Mouse (Mus musculus): ENCODE measurements around the gene Wwtr1. TPM values are rescaled to one million over a fixed set of nuclear protein-coding genes. Genes with fewer than 3 reads are reported as not detected.
A peak's percentile ranks its signal among the peaks of the same experiment; 100 is the strongest.

The Wwtr1 gene
- polyA plus RNA-seq, 1 experiment from 2014 or later = 6.6 TPM

DNA sequence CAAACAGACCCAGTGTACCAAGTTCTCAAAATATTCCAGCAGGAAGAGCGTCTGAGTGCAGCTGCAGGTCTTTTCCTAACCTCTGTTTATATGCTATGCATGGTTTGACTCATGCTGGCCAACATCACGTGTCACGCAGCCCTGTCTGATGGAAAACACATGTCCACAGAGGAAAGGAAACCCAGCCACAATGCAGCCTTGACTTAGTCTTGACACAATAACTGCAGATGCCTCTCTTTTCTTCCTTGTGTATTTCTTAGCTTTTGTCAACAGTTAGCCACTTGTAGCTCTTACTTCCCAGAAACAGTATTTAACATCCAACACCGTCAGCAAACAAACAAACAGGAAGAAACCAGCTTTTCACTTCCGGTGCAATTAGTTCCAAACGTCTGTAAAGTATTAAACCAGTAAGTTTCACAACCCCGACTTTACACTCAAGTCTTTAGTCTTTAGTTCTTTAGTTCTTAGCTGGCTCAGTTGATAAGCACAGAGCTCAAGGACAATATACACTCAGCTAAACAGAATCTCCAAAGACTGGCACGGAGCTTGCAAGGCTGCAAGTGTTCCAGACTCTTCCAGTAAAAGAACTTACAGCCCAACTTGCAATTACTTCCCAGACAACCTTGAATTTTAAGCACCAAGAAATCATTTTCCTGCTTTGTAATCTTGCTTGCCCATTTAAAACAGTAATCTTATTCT lies 88.1 kb downstream of the Wwtr1 start:
- Histone ChIP-seq H3K4me1 (ENCODE audit: control insufficient read depth, insufficient read depth, low read length) (no peaks in the 10 kb centered on the region), H3K27me3 (ENCODE audit: control insufficient read depth, insufficient read depth, low read length) (no peaks in the 10 kb centered on the region), H3K27ac (ENCODE audit: low read depth, low read length) (no peak overlapping the region), H3K36me3 (ENCODE audit: control insufficient read depth, insufficient read depth, low read length) (no peaks in the 10 kb centered on the region), H3K4me3 (ENCODE audit: low read depth, low read length) (no peak overlapping the region), H3K4me2 (ENCODE audit: low read depth, low read length) (no peak overlapping the region), H3K9ac (replicated peaks; ENCODE audit: low read depth, low read length) (no peak overlapping the region), H3K9me3 (ENCODE audit: control insufficient read depth, low read length) (no peaks in the 10 kb centered on the region)
- WGBS = 80% methylated on average over 8 of the region's 8 CpGs
- ATAC-seq (ENCODE audit: low read depth) = no peak

DNA sequence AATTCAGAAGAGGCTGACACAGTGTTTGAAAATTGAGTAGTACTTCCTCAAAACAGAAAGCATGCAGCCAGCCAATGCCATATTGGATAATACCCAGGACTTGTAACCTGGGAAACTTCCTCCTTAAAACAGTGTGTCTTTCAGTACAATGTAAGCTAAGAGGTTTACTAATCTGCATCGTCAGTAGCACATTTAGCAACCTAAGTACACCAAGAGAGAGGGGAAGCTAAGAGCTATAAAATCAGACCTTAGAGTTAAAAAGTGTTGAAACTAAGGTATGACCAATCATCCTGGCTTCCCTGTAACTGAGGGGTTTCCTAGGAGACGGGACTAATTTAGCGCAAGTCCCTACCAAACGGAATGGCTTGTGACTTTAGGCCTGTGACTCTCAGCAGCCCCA lies 89.6 kb downstream of the Wwtr1 start:
- Histone ChIP-seq H3K36me3 (ENCODE audit: control insufficient read depth, insufficient read depth, low read length) (no peaks in the 10 kb centered on the region), H3K27ac (ENCODE audit: low read depth, low read length) (no peak overlapping the region), H3K4me3 (ENCODE audit: low read depth, low read length) (no peak overlapping the region), H3K9me3 (ENCODE audit: control insufficient read depth, low read length) (no peaks in the 10 kb centered on the region), H3K27me3 (ENCODE audit: control insufficient read depth, insufficient read depth, low read length) (no peaks in the 10 kb centered on the region), H3K9ac (replicated peaks; ENCODE audit: low read depth, low read length) (no peak overlapping the region), H3K4me1 (ENCODE audit: control insufficient read depth, insufficient read depth, low read length) (no peaks in the 10 kb centered on the region), H3K4me2 (ENCODE audit: low read depth, low read length) (no peak overlapping the region)
- no peak for ATAC-seq (ENCODE audit: low read depth)
- WGBS = 83% methylated on average over 4 of the region's 4 CpGs

DNA sequence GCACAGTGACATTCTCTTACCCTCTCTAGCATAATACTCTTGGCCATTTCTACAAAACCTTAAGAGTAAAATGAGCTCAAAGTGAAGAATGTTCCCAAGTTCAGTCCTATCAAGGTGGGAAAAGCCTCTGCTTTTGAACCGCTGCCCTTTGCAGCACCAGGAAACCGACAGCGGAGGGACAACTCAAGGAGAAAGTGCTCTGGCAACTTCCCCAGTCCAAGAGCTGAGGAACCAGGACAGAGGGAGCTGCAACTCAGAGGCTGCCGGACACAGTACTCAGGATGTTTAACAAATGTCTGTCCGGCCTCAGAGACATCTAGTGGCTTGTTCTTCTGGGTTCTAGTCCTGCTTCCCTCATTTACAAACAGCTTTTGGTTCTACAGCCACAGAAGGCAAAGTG lies 93.7 kb downstream of the Wwtr1 start:
- no peak for ATAC-seq (ENCODE audit: low read depth)
- no peaks in the 10 kb centered on the region for H3K36me3 ChIP-seq (ENCODE audit: control insufficient read depth, insufficient read depth, low read length)
- no peak overlapping the region for H3K27ac ChIP-seq (ENCODE audit: low read depth, low read length)
- no peaks in the 10 kb centered on the region for H3K9me3 ChIP-seq (ENCODE audit: control insufficient read depth, low read length)
- WGBS = 91% methylated on average over 5 of the region's 5 CpGs
- H3K9ac ChIP-seq (replicated peaks; ENCODE audit: low read depth, low read length) = no peak overlapping the region
- no peaks in the 10 kb centered on the region for H3K27me3 ChIP-seq (ENCODE audit: control insufficient read depth, insufficient read depth, low read length)
- no peaks in the 10 kb centered on the region for H3K4me1 ChIP-seq (ENCODE audit: control insufficient read depth, insufficient read depth, low read length)
- H3K4me3 ChIP-seq (ENCODE audit: low read depth, low read length) = no peak overlapping the region
- H3K4me2 ChIP-seq (ENCODE audit: low read depth, low read length) = no peak overlapping the region

- Histone ChIP-seq H3K4me3 (ENCODE audit: low read depth, low read length) (no peak overlapping the region), H3K9ac (replicated peaks; ENCODE audit: low read depth, low read length) (no peak overlapping the region), H3K4me1 (ENCODE audit: control insufficient read depth, insufficient read depth, low read length) (no peaks in the 10 kb centered on the region), H3K27me3 (ENCODE audit: control insufficient read depth, insufficient read depth, low read length) (no peaks in the 10 kb centered on the region), H3K36me3 (ENCODE audit: control insufficient read depth, insufficient read depth, low read length) (no peaks in the 10 kb centered on the region), H3K27ac (ENCODE audit: low read depth, low read length) (no peak overlapping the region), H3K4me2 (ENCODE audit: low read depth, low read length) (no peak overlapping the region), H3K9me3 (ENCODE audit: control insufficient read depth, low read length) (no peaks in the 10 kb centered on the region)
- 85% methylated on average over 4 of the region's 4 CpGs for WGBS
- no peak for ATAC-seq (ENCODE audit: low read depth)
These were observed 95.1 kb downstream of the Wwtr1 start for GRCm38 (mm10) chr3:57480640-57481039.

DNA sequence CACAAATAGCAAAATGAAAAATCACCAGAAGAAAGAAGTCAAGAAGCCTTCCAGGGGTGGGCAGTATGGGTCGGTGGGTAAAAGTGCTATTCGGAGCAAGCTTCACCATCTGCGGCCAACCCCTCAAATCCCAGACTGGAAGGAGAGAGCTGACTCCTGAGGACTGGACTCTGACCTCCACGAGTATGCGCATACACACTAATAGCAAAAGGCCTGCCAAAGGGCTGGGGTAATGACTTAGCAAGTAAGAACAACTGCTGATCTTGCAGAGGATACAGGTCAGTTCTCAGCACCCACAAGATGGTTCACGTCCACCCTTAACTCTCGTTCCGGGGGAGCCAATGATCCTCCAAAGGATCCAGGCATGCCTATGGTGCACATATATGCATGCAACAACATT lies 101.3 kb downstream of the Wwtr1 start:
- H3K9ac ChIP-seq (replicated peaks; ENCODE audit: low read depth, low read length) = no peak overlapping the region
- no peaks in the 10 kb centered on the region for H3K9me3 ChIP-seq (ENCODE audit: control insufficient read depth, low read length)
- H3K4me1 ChIP-seq (ENCODE audit: control insufficient read depth, insufficient read depth, low read length) = peaks cover 14% of the 10 kb centered on the region
- 86% methylated on average over 8 of the region's 8 CpGs for WGBS
- H3K27ac ChIP-seq (ENCODE audit: low read depth, low read length) = no peak overlapping the region
- ATAC-seq (ENCODE audit: low read depth) = no peak
- H3K4me2 ChIP-seq (ENCODE audit: low read depth, low read length) = no peak overlapping the region
- no peaks in the 10 kb centered on the region for H3K36me3 ChIP-seq (ENCODE audit: control insufficient read depth, insufficient read depth, low read length)
- no peaks in the 10 kb centered on the region for H3K27me3 ChIP-seq (ENCODE audit: control insufficient read depth, insufficient read depth, low read length)
- H3K4me3 ChIP-seq (ENCODE audit: low read depth, low read length) = no peak overlapping the region

GRCm38 (mm10) chr3:57472407-57472806 lies 103.3 kb downstream of the Wwtr1 start:
- Histone ChIP-seq H3K4me2 (ENCODE audit: low read depth, low read length) (no peak overlapping the region), H3K27me3 (ENCODE audit: control insufficient read depth, insufficient read depth, low read length) (no peaks in the 10 kb centered on the region), H3K36me3 (ENCODE audit: control insufficient read depth, insufficient read depth, low read length) (no peaks in the 10 kb centered on the region), H3K9me3 (ENCODE audit: control insufficient read depth, low read length) (no peaks in the 10 kb centered on the region), H3K9ac (replicated peaks; ENCODE audit: low read depth, low read length) (no peak overlapping the region), H3K27ac (ENCODE audit: low read depth, low read length) (no peak overlapping the region), H3K4me3 (ENCODE audit: low read depth, low read length) (no peak overlapping the region), H3K4me1 (ENCODE audit: control insufficient read depth, insufficient read depth, low read length) (peaks cover 14% of the 10 kb centered on the region)
- WGBS = 35% methylated on average over 4 of the region's 4 CpGs
- ATAC-seq (ENCODE audit: low read depth) = peak; percentile 23; the same call in 1 of the 2 replicates

- H3K9me3 ChIP-seq (ENCODE audit: control insufficient read depth, low read length) = no peaks in the 10 kb centered on the region
- peak overlapping the region; percentile 8; the same call in 1 of the 2 replicates for H3K27ac ChIP-seq (ENCODE audit: low read depth, low read length)
- peaks cover 14% of the 10 kb centered on the region for H3K4me1 ChIP-seq (ENCODE audit: control insufficient read depth, insufficient read depth, low read length)
- no peaks in the 10 kb centered on the region for H3K27me3 ChIP-seq (ENCODE audit: control insufficient read depth, insufficient read depth, low read length)
- peak overlapping the region; percentile 42 for H3K4me2 ChIP-seq (ENCODE audit: low read depth, low read length)
- ATAC-seq (ENCODE audit: low read depth) = peak; percentile 48
- H3K9ac ChIP-seq (replicated peaks; ENCODE audit: low read depth, low read length) = 0 out of 2 replicates have a peak overlapping the region, but pooled peaks have one; percentile 5
- H3K36me3 ChIP-seq (ENCODE audit: control insufficient read depth, insufficient read depth, low read length) = no peaks in the 10 kb centered on the region
- 2% methylated on average over 15 of the region's 15 CpGs for WGBS
- H3K4me3 ChIP-seq (ENCODE audit: low read depth, low read length) = peak overlapping the region; percentile 1; the same call in 1 of the 2 replicates
These were observed 104.6 kb downstream of the Wwtr1 start for GRCm38 (mm10) chr3:57470981-57471601.

- no peaks in the 10 kb centered on the region for H3K27me3 ChIP-seq (ENCODE audit: control insufficient read depth, insufficient read depth, low read length)
- H3K9me3 ChIP-seq (ENCODE audit: control insufficient read depth, low read length) = no peaks in the 10 kb centered on the region
- peak; percentile 55; the same call in 1 of the 2 replicates for ATAC-seq (ENCODE audit: low read depth)
- H3K4me3 ChIP-seq (ENCODE audit: low read depth, low read length) = no peak overlapping the region
- H3K4me2 ChIP-seq (ENCODE audit: low read depth, low read length) = no peak overlapping the region; the same call in 1 of the 2 replicates
- H3K4me1 ChIP-seq (ENCODE audit: control insufficient read depth, insufficient read depth, low read length) = peaks cover 14% of the 10 kb centered on the region
- peak overlapping the region; percentile 8; the same call in 1 of the 2 replicates for H3K27ac ChIP-seq (ENCODE audit: low read depth, low read length)
- 6% methylated on average over 5 of the region's 5 CpGs for WGBS
- H3K36me3 ChIP-seq (ENCODE audit: control insufficient read depth, insufficient read depth, low read length) = no peaks in the 10 kb centered on the region
- H3K9ac ChIP-seq (replicated peaks; ENCODE audit: low read depth, low read length) = no peak overlapping the region
These were observed 105.4 kb downstream of the Wwtr1 start for GRCm38 (mm10) chr3:57470326-57470725.

DNA sequence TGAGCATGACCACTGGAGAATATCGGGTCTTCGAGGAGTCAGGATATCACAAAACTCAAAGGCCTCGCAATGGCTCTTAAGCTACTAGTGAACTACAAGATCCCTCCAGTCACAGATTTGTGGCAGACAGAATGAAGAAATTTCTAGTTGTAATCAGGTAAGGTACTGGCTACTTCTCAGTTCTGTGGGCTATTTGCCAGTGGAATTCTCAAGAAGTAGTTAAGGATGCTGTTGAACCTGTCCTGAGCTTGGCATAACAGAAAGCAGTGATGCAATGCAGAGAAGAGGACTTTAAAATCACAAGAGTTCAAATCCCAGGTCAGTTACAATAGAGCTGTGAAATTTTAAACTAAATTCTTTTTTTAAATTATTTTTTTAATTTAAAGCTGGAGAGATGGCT lies 106.4 kb downstream of the Wwtr1 start:
- H3K4me1 ChIP-seq (ENCODE audit: control insufficient read depth, insufficient read depth, low read length) = peaks cover 14% of the 10 kb centered on the region
- no peaks in the 10 kb centered on the region for H3K36me3 ChIP-seq (ENCODE audit: control insufficient read depth, insufficient read depth, low read length)
- H3K9me3 ChIP-seq (ENCODE audit: control insufficient read depth, low read length) = no peaks in the 10 kb centered on the region
- WGBS = 98% methylated on average over 3 of the region's 3 CpGs
- no peaks in the 10 kb centered on the region for H3K27me3 ChIP-seq (ENCODE audit: control insufficient read depth, insufficient read depth, low read length)
- no peak overlapping the region for H3K27ac ChIP-seq (ENCODE audit: low read depth, low read length)
- no peak overlapping the region for H3K9ac ChIP-seq (replicated peaks; ENCODE audit: low read depth, low read length)
- ATAC-seq (ENCODE audit: low read depth) = no peak
- no peak overlapping the region for H3K4me2 ChIP-seq (ENCODE audit: low read depth, low read length)
- H3K4me3 ChIP-seq (ENCODE audit: low read depth, low read length) = no peak overlapping the region
